Mouse (Mus musculus) c-Kit-positive CD71-negative TER-119-negative erythroid progenitor cells, embryonic 14.5 days (primary cell): ENCODE results near the gene Mapkapk3.
"Not testable (repeated sequence)": the region's sequence is repeated elsewhere in the genome, so short reads cannot be mapped to it uniquely, and the experiment has no call there.

Source experiments
- DNase-seq: peaks from one replicate; pipeline ENCODE4 v3.0.0-alpha.2; 2013; ENCODE audit warnings: low read depth

The Mapkapk3 gene

DNA sequence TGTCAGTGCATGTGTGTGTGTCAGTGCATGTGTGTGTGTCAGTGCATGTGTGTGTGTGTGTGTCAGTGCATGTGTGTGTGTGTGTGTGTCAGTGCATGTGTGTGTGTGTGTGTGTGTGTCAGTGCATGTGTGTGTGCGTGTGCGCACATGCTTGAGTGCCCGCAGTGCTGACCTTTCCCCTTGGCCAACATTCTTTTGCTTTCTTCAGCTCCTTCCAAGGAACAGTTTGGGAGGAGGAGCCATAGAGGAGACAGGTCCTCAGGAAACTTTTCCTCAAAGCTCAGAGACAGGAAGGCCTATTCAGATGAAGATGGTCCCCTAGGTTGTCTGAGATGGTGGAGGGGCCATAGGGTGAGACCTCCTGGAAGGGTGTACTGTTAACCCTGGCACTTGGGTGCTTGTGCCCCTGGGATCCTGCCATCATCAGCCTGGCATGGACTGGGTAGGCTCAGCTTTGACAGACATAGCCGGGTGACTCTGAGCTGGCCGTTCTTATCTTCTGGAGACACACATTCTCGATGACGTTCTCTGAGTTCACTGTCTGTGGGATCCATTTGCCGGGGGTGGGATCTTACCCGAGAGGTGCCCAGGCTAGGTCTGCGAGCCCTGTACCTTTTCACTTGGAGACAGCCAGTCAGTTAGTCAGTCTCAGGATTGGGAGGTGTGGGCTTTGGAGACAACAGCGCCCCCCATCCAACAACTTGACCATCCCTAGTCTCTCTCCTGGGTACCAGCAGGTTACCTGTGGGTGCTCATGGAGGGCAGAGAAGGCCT, 17.6 kb upstream of the Mapkapk3 start:
- no peak for DNase-seq

GRCm38 (mm10) chr9:107306673-107307072, 17.0 kb upstream of the Mapkapk3 start:
- not testable (repeated sequence) for DNase-seq

DNA sequence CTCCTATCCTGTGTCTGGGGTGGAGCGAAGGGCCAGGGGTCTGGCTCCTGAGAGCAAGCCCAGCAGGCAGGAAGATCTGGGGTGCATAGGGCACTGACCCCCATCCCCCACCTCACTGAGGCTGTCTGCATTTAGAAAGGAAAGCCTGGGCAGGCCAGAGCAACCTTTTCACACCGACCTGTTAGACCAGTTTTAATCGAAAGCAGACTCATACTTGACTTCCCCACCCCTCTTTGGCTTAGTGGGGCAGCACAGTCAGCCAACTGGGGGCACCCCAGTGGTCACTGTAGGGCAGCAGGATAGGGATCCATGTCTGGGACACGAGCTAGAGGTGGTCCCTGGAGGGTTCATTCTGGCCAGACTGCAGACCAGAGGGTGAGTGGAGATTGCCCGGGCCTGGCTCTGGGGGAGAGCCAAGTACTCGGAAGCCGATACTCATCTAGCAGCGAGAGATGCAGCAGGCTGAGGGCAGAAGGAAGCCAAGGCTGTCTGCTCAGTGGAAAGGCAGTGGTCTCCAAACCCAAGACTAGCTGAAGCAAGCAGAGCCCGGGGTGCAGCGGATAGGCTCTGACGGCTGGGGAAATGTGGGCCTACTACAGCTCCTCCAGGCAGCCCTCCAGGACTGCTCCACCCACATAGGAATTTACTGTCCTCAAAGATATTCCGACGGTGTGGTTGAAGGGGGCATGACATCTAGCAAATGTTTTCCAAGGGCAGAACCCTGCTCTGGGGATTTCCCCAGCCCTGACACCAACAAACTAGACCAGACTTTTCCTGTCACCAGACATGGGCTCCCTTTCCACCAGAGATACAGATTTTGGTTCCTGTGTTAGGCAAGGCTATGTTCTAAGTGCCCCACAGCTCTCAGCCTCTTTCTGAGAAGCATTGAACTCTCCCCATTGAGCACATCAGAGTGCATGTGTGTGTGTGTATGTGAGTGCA, 16.2 kb upstream of the Mapkapk3 start:
- DNase-seq: no peak

- no peak for DNase-seq
Measured at GRCm38 (mm10) chr9:107305012-107305411, 15.3 kb upstream of the Mapkapk3 start.

GRCm38 (mm10) chr9:107304383-107304782, 14.7 kb upstream of the Mapkapk3 start:
- DNase-seq: no peak

DNA sequence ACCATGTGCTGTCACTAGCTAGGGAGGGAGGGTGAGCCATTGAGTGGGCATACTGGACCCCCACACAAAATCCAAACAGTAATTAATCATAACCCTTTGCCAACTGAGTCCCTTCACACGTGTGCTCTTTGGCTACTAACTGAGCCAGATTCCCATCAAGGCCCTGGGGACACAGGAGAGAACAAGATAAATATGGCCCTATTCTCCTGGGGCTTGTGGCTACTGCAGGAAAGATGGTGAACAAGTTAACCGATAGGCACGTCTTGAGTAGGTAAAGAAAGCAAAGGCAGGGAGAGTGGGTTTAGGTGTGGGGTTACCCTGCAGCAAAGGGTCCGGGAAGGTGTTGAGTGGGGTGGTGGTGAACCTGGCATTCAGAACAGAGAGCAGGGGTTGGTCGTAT, 14.2 kb upstream of the Mapkapk3 start:
- DNase-seq: no peak

DNA sequence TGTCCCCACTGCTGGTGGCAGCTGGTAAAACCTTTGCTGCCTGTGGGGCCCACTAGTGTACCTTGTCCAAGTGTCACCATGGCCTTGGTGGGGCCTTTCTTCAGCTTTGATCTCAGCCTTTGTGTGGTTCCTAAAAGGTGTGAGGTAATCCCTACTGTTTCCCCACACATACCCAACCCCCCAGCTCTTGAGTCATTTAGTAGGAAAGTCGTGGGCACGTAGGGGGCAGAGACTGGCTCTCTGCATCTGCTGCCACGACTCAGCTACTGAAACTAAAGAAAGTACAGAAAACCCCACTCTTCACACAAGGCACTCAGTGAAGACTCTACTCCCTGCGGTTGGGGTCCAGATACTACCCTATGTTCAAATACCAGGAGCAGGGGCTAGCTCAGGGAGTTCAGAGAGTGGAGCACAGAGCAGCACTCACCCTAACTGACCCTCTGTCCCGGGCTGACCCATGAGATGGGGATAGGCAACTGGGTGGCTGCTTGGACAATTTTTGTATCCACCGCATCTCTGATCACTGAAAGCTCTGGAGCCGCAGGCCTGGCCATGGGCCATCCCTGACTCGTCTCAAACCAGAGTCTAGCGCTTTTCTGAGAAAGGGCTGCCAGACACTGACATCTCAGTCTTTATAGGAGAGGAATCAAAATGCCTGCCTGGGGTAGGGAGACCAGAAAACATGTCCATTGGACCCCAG, 13.6 kb upstream of the Mapkapk3 start:
- DNase-seq: no peak

DNA sequence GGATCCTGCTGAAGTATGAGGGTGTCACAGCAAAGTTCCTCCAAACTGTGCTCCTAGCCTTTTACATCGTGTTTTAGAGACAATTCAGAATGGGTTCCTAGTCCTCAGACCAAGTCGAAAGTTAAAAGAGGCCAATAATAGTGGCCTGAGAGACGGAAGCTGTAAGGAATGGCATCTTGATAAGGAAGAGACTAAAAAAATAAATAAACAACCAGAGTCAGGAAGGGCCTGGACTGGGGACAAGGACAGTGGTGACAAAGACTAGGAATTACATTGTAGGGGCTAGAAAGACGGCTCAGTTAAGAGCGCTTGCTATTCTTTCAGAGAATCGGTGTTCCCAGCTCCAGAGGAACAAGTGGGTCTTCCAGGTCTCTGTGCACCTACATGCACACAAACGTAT, 12.9 kb upstream of the Mapkapk3 start:
- no peak for DNase-seq

GRCm38 (mm10) chr9:107301554-107302331, 12.1 kb upstream of the Mapkapk3 start:
- DNase-seq: no peak

DNA sequence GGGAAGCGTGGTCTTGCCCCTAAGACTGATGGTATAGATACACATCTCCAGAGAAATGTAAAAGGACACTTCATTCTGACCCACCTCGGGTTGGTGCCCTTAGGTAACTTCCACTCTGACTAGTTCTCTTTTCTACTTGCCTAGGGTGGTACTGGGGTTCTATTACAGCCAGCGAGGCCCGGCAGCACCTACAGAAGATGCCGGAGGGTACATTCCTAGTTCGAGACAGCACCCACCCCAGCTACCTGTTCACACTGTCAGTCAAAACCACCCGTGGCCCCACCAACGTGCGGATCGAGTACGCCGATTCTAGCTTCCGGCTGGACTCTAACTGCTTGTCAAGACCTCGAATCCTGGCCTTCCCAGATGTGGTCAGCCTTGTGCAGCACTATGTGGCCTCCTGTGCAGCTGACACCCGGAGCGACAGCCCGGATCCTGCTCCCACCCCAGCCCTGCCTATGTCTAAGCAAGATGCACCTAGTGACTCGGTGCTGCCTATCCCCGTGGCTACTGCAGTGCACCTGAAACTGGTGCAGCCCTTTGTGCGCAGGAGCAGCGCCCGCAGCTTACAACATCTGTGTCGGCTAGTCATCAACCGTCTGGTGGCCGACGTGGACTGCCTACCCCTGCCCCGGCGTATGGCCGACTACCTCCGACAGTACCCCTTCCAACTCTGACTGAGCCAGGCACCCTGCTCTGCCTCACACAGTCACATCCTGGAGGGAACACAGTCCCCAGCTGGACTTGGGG, 10.7 kb upstream of the Mapkapk3 start:
- DNase-seq: no peak

- no peak for DNase-seq
Measured at GRCm38 (mm10) chr9:107299783-107300182, 10.1 kb upstream of the Mapkapk3 start.

DNA sequence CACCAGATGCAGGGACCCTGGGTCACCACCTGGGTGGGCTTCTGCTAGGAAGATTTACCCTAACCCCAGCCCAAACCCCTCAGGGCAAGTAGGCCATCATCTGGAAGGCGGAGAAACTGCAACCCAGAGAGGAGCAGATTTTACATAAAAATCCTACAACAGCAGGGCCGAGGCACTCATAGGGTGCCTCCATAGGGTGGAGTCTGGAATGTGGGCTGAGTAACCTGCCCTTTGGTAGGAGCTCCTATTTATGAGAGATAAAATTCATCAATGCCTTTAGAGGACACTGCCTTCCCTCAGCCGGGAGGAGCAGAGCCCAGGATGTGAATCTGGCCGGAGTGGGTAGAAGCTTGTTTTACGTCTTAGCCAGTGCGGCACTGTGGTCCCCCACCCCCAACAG, 9.2 kb upstream of the Mapkapk3 start:
- DNase-seq: no peak

- no peak for DNase-seq
Measured at GRCm38 (mm10) chr9:107298059-107298780, 8.5 kb upstream of the Mapkapk3 start.

DNA sequence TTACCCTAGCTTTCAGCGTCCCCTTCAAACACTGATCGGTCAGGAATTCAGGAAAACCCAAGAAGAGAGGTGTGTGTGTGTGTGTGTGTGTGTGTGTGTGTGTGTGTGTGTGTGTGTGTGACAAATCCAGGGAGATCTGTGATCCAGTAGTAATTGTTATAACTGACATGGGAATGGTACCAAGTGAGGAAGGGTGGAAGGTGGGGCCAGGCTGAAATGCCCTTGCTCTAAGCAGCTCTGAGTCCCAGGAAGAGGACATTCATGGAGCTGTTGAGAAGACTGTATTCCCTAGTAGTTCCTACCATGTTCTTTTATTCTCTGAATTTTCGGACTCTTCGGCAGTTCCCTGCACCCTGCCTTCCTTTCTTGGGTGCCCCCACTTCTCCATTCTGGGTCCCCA, 8.0 kb upstream of the Mapkapk3 start:
- no peak for DNase-seq

DNA sequence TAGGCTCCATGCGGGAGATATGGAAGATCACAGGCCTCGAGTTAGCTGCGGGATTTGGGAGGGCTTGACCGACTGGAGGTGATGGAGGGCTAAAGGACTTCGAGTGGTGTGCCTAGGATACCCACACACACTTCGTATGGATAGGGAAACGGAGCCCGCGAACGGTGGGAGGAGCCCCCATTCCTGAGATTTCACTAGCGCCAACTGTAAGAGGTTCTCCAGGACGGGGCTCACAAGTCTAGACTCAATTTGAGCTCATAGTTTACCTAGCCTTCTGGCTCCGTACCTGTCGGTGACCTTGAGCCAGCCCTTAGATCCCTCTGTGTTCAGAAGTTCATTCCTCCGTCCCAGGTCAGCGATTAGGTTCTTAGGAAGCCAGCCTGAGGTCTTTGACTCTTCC, 7.4 kb upstream of the Mapkapk3 start:
- no peak for DNase-seq

GRCm38 (mm10) chr9:107296501-107296965, 6.9 kb upstream of the Mapkapk3 start:
- peak; percentile 91 for DNase-seq

DNA sequence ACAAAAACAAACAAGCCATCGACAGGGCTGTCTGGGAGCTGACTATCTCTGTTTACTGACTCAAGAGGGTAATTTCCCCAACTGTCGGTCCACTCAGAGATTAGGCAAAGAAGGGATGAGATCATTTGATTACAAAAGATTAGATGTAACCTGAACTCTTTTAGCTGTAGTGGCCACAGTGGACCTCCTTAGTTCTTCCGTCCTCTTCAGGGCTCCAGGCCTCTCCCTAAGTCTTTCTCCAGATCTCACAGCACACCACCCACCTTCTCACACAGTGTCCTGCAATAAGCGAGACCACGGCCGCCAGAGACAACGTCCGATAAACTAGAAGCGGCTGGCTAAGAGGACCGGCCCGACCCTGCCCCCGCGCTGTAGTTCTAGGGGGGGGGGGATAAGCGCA, 6.4 kb upstream of the Mapkapk3 start:
- DNase-seq: no peak

DNA sequence AAGGTAGTCTGAATTCAATTTTAAA, 6.2 kb upstream of the Mapkapk3 start, which contains the start of gene Cish:
TSS of gene Cish (plus strand) at position 11 of the 25 bp plus-strand sequence.
- DNase-seq: no peak

- DNase-seq: no peak
Measured at GRCm38 (mm10) chr9:107295616-107296015, 5.9 kb upstream of the Mapkapk3 start.

- DNase-seq: no peak
Measured at GRCm38 (mm10) chr9:107294249-107294648, 4.6 kb upstream of the Mapkapk3 start.

- DNase-seq: no peak
Measured at GRCm38 (mm10) chr9:107290897-107291296, 1.2 kb upstream of the Mapkapk3 start.
